Mouse (Mus musculus): ENCODE measurements around the gene Eef2kmt. TPM values are rescaled to one million over a fixed set of nuclear protein-coding genes. Genes with fewer than 3 reads are reported as not detected.
A peak's percentile ranks its signal among the peaks of the same experiment; 100 is the strongest.

Eef2kmt gene
- polyA plus RNA-seq, 1 experiment from 2014 or later: 28.5 TPM

GRCm38 (mm10) chr16:5205431-5205970, 50.3 kb downstream of the Eef2kmt start:
- no peak for DNase-seq (ENCODE audit: low spot score)
- TF ChIP-seq CTCF (IDR thresholded peaks at IDR 0.05; ENCODE audit: low read depth): no peak
- TF ChIP-seq EP300 (optimal IDR thresholded peaks at IDR 0.05): no peak
- Histone ChIP-seq H3K36me3 (ENCODE audit: control insufficient read depth, insufficient read depth, low read length) (no peaks in the 10 kb centered on the region), H3K9ac (ENCODE audit: low read length) (no peak overlapping the region), H3K27me3 (ENCODE audit: control insufficient read depth, insufficient read depth, low read length) (no peaks in the 10 kb centered on the region), H3K27ac (replicated peaks) (no peak overlapping the region), H3K4me1 (replicated peaks; ENCODE audit: control insufficient read depth, insufficient read depth) (peaks cover 5% of the 10 kb centered on the region), H3K4me2 (replicated peaks; ENCODE audit: low read depth) (no peak overlapping the region), H3K4me3 (ENCODE audit: low read depth, low read length) (no peak overlapping the region), H3K9me3 (ENCODE audit: control insufficient read depth, low read length) (no peaks in the 10 kb centered on the region)
- 88% methylated on average over 5 of the region's 5 CpGs for whole genome bisulfite sequencing
- ATAC-seq (ENCODE audit: low FRiP score, low TSS enrichment): no peak

GRCm38 (mm10) chr16:5203668-5204433, 51.9 kb downstream of the Eef2kmt start, which contains the start of gene Nagpa:
TSS of gene Nagpa (minus strand) at chr16:5204012.
- peak within 1 kb of the TSS; percentile 30; the same call in 1 of the 2 replicates for H3K27ac ChIP-seq (replicated peaks)
- H3K4me1 ChIP-seq (replicated peaks; ENCODE audit: control insufficient read depth, insufficient read depth): peaks cover 5% of the 10 kb centered on the region
- peak within 1 kb of the TSS; percentile 82 for H3K4me3 ChIP-seq (ENCODE audit: low read depth, low read length)
- H3K4me2 ChIP-seq (replicated peaks; ENCODE audit: low read depth): peak within 1 kb of the TSS; percentile 99
- WGBS: 4% methylated on average over 37 of the region's 40 CpGs
- H3K9me3 ChIP-seq (ENCODE audit: control insufficient read depth, low read length): no peaks in the 10 kb centered on the region
- DNase-seq (ENCODE audit: low spot score): peak; percentile 88
- H3K36me3 ChIP-seq (ENCODE audit: control insufficient read depth, insufficient read depth, low read length): peaks cover 2% of the 10 kb centered on the region; the same call in 1 of the 2 replicates
- H3K9ac ChIP-seq (ENCODE audit: low read length): peak within 1 kb of the TSS; percentile 66
- no peaks in the 10 kb centered on the region for H3K27me3 ChIP-seq (ENCODE audit: control insufficient read depth, insufficient read depth, low read length)
- no peak for TF ChIP-seq CTCF (IDR thresholded peaks at IDR 0.05; ENCODE audit: low read depth)
- no peak for TF ChIP-seq EP300 (optimal IDR thresholded peaks at IDR 0.05)
- peak; percentile 90 for ATAC-seq (ENCODE audit: low FRiP score, low TSS enrichment)

- Histone ChIP-seq H3K27ac (replicated peaks) (peak overlapping the region; percentile 30; the same call in 1 of the 2 replicates), H3K36me3 (ENCODE audit: control insufficient read depth, insufficient read depth, low read length) (peaks cover 2% of the 10 kb centered on the region; the same call in 1 of the 2 replicates), H3K4me3 (ENCODE audit: low read depth, low read length) (peak overlapping the region; percentile 82), H3K9ac (ENCODE audit: low read length) (peak overlapping the region; percentile 66), H3K27me3 (ENCODE audit: control insufficient read depth, insufficient read depth, low read length) (no peaks in the 10 kb centered on the region), H3K9me3 (ENCODE audit: control insufficient read depth, low read length) (no peaks in the 10 kb centered on the region), H3K4me2 (replicated peaks; ENCODE audit: low read depth) (peak overlapping the region; percentile 99), H3K4me1 (replicated peaks; ENCODE audit: control insufficient read depth, insufficient read depth) (peaks cover 5% of the 10 kb centered on the region)
- no peak for TF ChIP-seq EP300 (optimal IDR thresholded peaks at IDR 0.05)
- TF ChIP-seq CTCF (IDR thresholded peaks at IDR 0.05; ENCODE audit: low read depth): no peak
- peak; percentile 27 for ATAC-seq (ENCODE audit: low FRiP score, low TSS enrichment)
- DNase-seq (ENCODE audit: low spot score): no peak
- WGBS: under 1% methylated on average over 36 of the region's 36 CpGs
These were observed 52.6 kb downstream of the Eef2kmt start for GRCm38 (mm10) chr16:5203200-5203599.

GRCm38 (mm10) chr16:5202681-5203080, 53.1 kb downstream of the Eef2kmt start:
- WGBS: 10% methylated on average over 4 of the region's 4 CpGs
- DNase-seq (ENCODE audit: low spot score): peak; percentile 57
- peaks cover 5% of the 10 kb centered on the region for H3K4me1 ChIP-seq (replicated peaks; ENCODE audit: control insufficient read depth, insufficient read depth)
- no peak for ATAC-seq (ENCODE audit: low FRiP score, low TSS enrichment)
- H3K9ac ChIP-seq (ENCODE audit: low read length): peak overlapping the region; percentile 66
- 0 out of 2 replicates have a peak overlapping the region, but pooled peaks have one; percentile 13 for H3K27ac ChIP-seq (replicated peaks)
- H3K4me3 ChIP-seq (ENCODE audit: low read depth, low read length): peak overlapping the region; percentile 82
- peak overlapping the region; percentile 99 for H3K4me2 ChIP-seq (replicated peaks; ENCODE audit: low read depth)
- H3K9me3 ChIP-seq (ENCODE audit: control insufficient read depth, low read length): no peaks in the 10 kb centered on the region
- H3K36me3 ChIP-seq (ENCODE audit: control insufficient read depth, insufficient read depth, low read length): peaks cover 2% of the 10 kb centered on the region; the same call in 1 of the 2 replicates
- TF ChIP-seq EP300 (optimal IDR thresholded peaks at IDR 0.05) (no peak), CTCF (IDR thresholded peaks at IDR 0.05; ENCODE audit: low read depth) (peak; percentile 83)
- no peaks in the 10 kb centered on the region for H3K27me3 ChIP-seq (ENCODE audit: control insufficient read depth, insufficient read depth, low read length)

- Histone ChIP-seq H3K4me1 (replicated peaks; ENCODE audit: control insufficient read depth, insufficient read depth) (no peaks in the 10 kb centered on the region), H3K4me2 (replicated peaks; ENCODE audit: low read depth) (no peak overlapping the region), H3K36me3 (ENCODE audit: control insufficient read depth, insufficient read depth, low read length) (peaks cover 1% of the 10 kb centered on the region; the same call in 1 of the 2 replicates), H3K4me3 (ENCODE audit: low read depth, low read length) (no peak overlapping the region), H3K9me3 (ENCODE audit: control insufficient read depth, low read length) (no peaks in the 10 kb centered on the region), H3K27ac (replicated peaks) (no peak overlapping the region), H3K9ac (ENCODE audit: low read length) (no peak overlapping the region), H3K27me3 (ENCODE audit: control insufficient read depth, insufficient read depth, low read length) (no peaks in the 10 kb centered on the region)
- DNase-seq (ENCODE audit: low spot score) (peak; percentile 57), ATAC-seq (ENCODE audit: low FRiP score, low TSS enrichment) (no peak)
- 28% methylated on average over 6 of the region's 6 CpGs for WGBS
- TF ChIP-seq CTCF (IDR thresholded peaks at IDR 0.05; ENCODE audit: low read depth): peak; percentile 79
- TF ChIP-seq EP300 (optimal IDR thresholded peaks at IDR 0.05): no peak
These were observed 60.7 kb downstream of the Eef2kmt start for GRCm38 (mm10) chr16:5195080-5195479.

Small RNA genes lying within 50 kb of the gene (microRNA-seq; reads per million reads assigned to microRNA genes)
- gene Gm23689 (not detected), gene Gm26095 (not detected), gene Mir6364 (not detected)

Other genes starting within 250 kb of the Eef2kmt start
- gene Smim22, start 248.7 kb downstream of the Eef2kmt start, polyA plus RNA-seq (2015; fragmentation: Nextera tagmentation; extraction: Ambion mirVana): 112 and 114 TPM in 2 replicates
- 36.6 and 44.7 TPM in 2 replicates for gene Rogdi, start 242.4 kb downstream of the Eef2kmt start, polyA plus RNA-seq (2015; fragmentation: Nextera tagmentation; extraction: Ambion mirVana)
- gene Glyr1, start 206.1 kb downstream of the Eef2kmt start, polyA plus RNA-seq (2015; fragmentation: Nextera tagmentation; extraction: Ambion mirVana): 64.8 and 65.2 TPM in 2 replicates
- 9.1 and 9.3 TPM in 2 replicates for gene Ubn1, start 205.9 kb downstream of the Eef2kmt start, polyA plus RNA-seq (2015; fragmentation: Nextera tagmentation; extraction: Ambion mirVana)
- gene Ppl, start 123.6 kb downstream of the Eef2kmt start, polyA plus RNA-seq (2015; fragmentation: Nextera tagmentation; extraction: Ambion mirVana): 61.5 and 66.2 TPM in 2 replicates
- gene Sec14l5, start 108.9 kb downstream of the Eef2kmt start, polyA plus RNA-seq (2015; fragmentation: Nextera tagmentation; extraction: Ambion mirVana): 0.04 TPM in 2 replicates
- 11.2 and 13.0 TPM in 2 replicates for gene Nagpa, start 52.0 kb downstream of the Eef2kmt start, polyA plus RNA-seq (2015; fragmentation: Nextera tagmentation; extraction: Ambion mirVana)
- 11.8 and 13.1 TPM in 2 replicates for gene AU021092, start 33.7 kb downstream of the Eef2kmt start, polyA plus RNA-seq (2015; fragmentation: Nextera tagmentation; extraction: Ambion mirVana)
- gene Alg1, start 22.4 kb downstream of the Eef2kmt start, polyA plus RNA-seq (2015; fragmentation: Nextera tagmentation; extraction: Ambion mirVana): 23.0 and 23.4 TPM in 2 replicates

All from stomach, postnatal 0 days (tissue).